Mouse (Mus musculus) kidney, adult 18-20 months (tissue): ENCODE measurements around the gene Recql.
"Not testable (repeated sequence)": the region's sequence is repeated elsewhere in the genome, so short reads cannot be mapped to it uniquely, and the experiment has no call there.

Source experiments
- DNase-seq: peaks from one replicate; pipeline ENCODE4 v3.0.0; 2021

Recql gene

GRCm38 (mm10) chr6:142363019-142363576 is 23.8 kb downstream of the Recql start:
- DNase-seq, result no peak

DNA sequence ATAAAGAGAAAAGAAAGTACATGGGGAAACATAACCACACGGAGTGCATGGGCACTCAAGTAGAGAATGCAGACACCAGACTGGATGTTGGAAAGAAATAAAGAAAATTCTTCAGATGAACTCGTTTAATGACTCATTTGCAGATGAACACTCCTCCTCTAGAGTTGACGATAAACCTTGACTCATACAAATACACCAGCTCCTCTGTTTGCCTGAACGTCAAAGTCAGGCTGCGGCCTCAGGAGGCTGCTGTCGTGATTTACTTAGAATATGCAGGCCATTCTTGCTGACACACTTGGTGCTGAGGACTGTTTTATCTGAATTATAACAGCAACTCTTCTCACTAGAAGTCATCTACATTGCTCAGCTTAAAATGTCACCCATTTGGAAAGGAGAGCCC is 24.9 kb downstream of the Recql start:
- no peak for DNase-seq

DNA sequence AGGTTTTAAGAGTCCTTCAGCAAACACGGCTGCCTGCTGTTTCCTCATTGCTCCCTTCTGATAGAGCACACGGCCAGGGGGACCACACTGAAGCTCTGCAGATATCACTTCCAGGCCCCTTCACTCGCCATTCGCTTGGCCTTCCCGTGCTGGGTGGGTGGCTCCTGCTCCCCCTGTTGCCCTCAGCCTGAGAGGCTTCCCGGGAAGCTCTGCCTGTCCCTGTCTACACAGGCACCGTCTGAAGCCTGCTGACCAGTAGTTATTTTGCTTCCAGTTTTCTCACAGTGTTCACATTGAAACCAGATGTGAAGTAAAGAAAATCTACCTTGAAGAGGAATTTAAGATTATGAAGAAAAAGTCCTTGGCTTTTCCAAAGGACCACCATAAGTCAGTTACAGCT is 29.8 kb downstream of the Recql start:
- no peak for DNase-seq

GRCm38 (mm10) chr6:142352099-142352498 is 34.8 kb downstream of the Recql start:
- DNase-seq, result not testable (repeated sequence)

- peak; percentile 12 for DNase-seq
These were observed 39.2 kb downstream of the Recql start for GRCm38 (mm10) chr6:142347431-142348385.

DNA sequence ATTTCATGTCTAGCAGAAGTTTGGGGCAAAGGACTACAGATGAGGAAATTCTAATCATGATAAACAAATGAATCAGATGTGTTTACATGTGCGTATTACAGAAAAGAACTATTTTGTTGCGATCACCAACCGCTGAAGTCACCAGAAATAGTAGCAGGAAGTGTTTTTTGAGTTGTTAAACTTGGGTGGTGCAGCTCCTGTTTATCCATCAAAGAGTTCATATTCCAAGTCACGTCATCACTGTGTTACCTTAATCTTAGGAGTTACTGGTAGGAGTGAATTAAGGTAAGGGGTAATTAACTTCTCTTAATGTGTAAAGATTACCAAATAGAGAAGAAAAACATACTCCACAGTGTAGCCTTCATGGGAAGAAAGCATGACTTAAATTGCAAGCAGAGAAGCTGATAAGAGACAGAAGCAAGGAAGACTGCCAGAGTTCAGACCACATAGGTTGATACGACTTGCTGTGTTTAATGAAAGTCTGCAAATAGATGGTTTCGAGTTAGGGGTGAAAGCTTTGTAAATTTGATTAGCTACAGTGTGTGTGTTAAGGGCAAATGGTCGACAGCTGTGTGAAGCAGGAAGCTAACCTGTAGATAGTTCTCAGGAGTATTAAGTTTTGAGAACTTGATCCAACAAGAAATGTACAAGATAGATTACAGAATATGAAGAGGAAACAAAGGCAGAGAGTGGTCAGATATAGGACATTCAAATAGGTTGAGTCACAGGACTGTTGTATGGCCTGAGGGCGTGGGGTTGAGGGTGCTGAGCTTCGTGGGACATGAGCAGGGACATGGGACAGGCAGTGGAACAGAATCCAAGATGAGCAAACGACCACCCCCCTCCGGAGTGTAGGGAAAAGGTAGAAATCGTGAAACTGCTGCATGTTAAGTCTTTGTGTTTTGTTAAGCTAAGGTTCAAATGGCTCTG is 40.4 kb downstream of the Recql start:
- no peak for DNase-seq

DNA sequence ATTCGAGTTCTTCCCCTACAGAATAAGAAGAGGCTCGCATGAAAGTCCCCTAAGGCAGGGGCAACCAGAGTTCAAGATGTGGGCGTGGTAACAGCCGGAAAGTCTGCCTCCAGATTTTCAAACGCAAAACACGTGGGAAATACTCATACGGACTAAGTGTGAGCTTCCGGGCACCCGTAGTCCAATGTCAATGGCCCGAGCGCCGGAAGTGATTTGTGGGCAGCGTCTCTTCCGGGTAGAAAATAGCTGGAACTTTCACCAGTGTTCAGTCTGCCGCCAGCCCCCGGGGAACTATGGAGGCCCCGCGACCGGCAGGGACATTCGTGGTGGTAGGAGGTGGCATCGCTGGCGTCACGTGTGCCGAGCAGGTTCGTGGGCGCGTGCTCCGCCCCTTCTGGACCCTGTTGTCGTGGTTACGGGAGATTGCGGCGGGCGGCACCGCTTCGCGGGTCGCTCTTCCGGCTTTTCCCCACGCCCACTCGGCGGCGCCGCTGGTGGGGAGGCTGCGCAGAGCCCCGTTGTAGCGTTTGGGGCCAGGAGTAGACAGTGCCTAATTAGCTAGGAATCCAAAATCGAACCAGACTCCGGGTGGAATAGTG is 41.3 kb downstream of the Recql start, which contains the start of gene Pyroxd1:
Gene Pyroxd1, plus strand, starts transcription at position 215 of the 599 bp plus-strand sequence.
- peak; percentile 91 for DNase-seq

GRCm38 (mm10) chr6:142343561-142343960 is 43.3 kb downstream of the Recql start:
- DNase-seq, result peak; percentile 47

DNA sequence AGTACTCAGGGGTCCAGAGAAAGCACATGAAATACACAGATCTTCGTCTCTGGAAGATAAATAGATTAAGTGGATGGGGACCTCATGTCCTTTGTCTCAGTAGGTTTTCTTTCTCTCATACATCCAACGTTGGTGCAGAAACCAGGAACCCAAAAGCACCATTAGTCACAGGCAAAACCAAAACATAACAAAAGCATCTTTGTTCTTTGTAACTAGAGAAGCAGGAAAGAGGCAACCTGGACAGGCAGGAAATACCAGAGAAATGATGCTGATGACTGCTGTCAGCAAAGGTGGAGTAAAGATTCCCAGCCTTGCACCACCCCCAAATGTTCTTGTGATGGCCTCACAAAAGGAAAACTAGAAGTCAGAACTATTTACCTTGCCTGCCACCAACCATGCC is 47.3 kb downstream of the Recql start:
- DNase-seq, result no peak

- DNase-seq, result no peak
These were observed 47.9 kb downstream of the Recql start for GRCm38 (mm10) chr6:142338961-142339360.

DNA sequence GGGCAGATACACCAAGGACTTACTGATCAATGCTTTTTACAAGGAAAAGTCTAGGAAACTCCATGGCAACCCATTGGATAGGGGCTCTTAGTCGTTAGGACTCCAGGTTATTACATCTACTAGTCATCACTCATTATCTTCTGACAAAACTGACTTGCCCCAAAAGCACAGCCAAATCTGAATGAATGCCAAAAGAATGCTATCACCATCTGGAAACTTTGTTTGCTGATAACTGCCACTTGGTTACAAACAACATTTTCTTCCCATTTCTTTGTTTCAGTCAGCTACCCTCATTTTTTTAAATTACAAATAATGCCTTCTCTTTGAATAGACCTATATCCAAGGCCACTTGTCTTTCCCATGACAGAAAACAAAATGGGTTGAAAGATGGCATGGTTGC is 57.7 kb downstream of the Recql start:
- DNase-seq, result no peak

DNA sequence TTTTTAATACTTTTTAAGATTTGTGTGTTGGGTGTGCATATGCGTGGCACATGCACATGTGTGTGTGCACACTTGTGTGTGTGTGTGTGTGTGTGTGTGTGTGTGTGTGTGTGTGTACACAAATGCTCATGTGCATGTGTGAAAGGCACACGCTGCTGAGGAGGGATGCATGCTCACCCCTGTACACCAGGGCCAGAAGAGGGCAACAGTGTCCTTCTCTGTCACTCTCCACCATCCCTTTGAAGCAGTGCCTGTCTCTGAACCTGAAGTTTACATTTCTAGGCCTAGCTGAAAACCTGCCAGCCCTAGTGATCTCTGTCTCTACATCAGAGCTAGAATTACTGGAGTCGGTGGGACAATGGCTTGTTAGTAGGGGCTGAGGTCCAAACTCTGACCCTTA is 60.3 kb downstream of the Recql start:
- no peak for DNase-seq

- no peak for DNase-seq
These were observed 64.0 kb downstream of the Recql start, which contains the start of gene Slco1a5 for GRCm38 (mm10) chr6:142322881-142323280. Gene Slco1a5, minus strand, starts transcription at chr6:142322981.

DNA sequence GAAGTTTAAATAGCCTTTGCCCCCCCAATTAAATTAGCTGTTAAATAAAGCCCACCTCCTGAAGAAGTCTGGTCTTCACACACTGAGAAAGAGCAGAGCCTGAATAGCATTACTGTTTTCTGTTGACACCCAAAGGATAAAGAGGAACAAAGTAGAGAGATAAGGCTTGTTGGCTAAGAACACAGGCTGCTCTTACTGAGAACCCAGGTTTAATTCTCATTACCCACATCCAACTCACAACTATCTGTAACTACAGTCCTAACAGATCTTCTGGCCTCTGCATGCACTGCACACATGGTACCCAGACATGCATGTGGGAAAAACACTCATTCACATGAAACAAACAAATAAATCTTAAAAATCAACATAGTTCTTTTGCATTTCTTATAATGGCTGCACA is 69.8 kb downstream of the Recql start:
- DNase-seq, result no peak

DNA sequence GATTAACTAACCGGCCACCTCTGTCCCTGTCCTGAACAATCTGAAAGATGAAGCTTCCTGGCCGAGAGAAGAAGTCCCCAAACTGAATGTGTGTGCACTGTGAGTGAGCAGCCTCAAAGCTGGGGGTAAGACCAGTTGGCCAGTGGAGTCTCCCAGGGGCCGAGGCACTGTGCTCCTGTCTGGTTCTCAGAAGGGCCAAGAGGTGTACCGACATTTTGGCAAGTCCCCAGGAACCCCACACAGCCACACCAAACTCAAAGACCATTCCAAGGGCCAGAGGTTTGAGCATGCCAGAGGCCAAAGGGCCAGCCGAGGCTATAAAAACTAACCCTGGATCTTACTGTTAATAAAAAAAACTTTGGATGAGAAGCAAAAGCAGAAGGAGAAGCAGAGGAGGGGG is 72.6 kb downstream of the Recql start:
- no peak for DNase-seq

- DNase-seq, result no peak
These were observed 81.8 kb downstream of the Recql start for GRCm38 (mm10) chr6:142305076-142305475.
